Mouse (Mus musculus): ENCODE measurements around the gene Plekha5. TPM values are rescaled to one million over a fixed set of nuclear protein-coding genes. Genes with fewer than 3 reads are reported as not detected.
"Not testable (repeated sequence)": the region's sequence is repeated elsewhere in the genome, so short reads cannot be mapped to it uniquely, and the experiment has no call there.

Plekha5 gene
- polyA plus RNA-seq, 1 experiment from 2014 or later: 35.5 TPM

- H3K9ac ChIP-seq (ENCODE audit: low read length): no peak overlapping the region
- no peaks in the 10 kb centered on the region for H3K27me3 ChIP-seq (ENCODE audit: control insufficient read depth, insufficient read depth, low read depth, low read length)
- peaks cover 14% of the 10 kb centered on the region for H3K4me1 ChIP-seq (replicated peaks; ENCODE audit: control insufficient read depth, insufficient read depth, low read length)
- WGBS: 43% methylated on average over 5 of the region's 5 CpGs
- no peak overlapping the region for H3K4me2 ChIP-seq (ENCODE audit: low read depth, low read length)
- no peaks in the 10 kb centered on the region for H3K36me3 ChIP-seq (ENCODE audit: control insufficient read depth, insufficient read depth, low read length)
- no peak overlapping the region for H3K27ac ChIP-seq (ENCODE audit: low read length)
- no peak overlapping the region for H3K4me3 ChIP-seq (ENCODE audit: low read length)
- ATAC-seq (ENCODE audit: low read depth): no peak
- no peaks in the 10 kb centered on the region for H3K9me3 ChIP-seq (ENCODE audit: control insufficient read depth, low read length)
Measured at GRCm38 (mm10) chr6:140521832-140522231, 98.0 kb downstream of the Plekha5 start.

DNA sequence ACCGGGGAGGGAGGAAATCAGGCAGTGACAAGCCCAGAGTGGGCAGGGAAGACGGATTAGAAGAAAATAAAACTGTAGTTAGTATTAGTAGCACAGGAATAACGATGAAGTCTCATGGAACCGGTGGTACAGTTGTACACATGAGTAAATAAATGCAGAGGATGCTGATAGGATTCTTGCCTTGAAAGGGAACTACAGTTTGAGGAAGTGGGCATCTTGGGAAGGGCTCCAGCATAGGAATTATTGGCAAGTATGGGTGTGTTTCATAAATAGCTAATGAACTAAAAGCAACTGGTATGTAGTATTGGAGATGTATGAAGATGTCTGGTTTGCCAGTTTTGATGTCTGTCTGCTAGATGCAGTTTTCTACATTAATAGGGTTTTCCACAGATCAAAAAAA, 99.7 kb downstream of the Plekha5 start:
- no peaks in the 10 kb centered on the region for H3K36me3 ChIP-seq (ENCODE audit: control insufficient read depth, insufficient read depth, low read length)
- H3K9ac ChIP-seq (ENCODE audit: low read length): no peak overlapping the region
- no peak overlapping the region for H3K4me3 ChIP-seq (ENCODE audit: low read length)
- ATAC-seq (ENCODE audit: low read depth): no peak
- no peak overlapping the region for H3K4me2 ChIP-seq (ENCODE audit: low read depth, low read length)
- no peak overlapping the region for H3K27ac ChIP-seq (ENCODE audit: low read length)
- WGBS: 77% methylated on average over 4 of the region's 4 CpGs
- no peaks in the 10 kb centered on the region for H3K27me3 ChIP-seq (ENCODE audit: control insufficient read depth, insufficient read depth, low read depth, low read length)
- peaks cover 14% of the 10 kb centered on the region for H3K4me1 ChIP-seq (replicated peaks; ENCODE audit: control insufficient read depth, insufficient read depth, low read length)
- H3K9me3 ChIP-seq (ENCODE audit: control insufficient read depth, low read length): no peaks in the 10 kb centered on the region

- no peak for ATAC-seq (ENCODE audit: low read depth)
- peaks cover 11% of the 10 kb centered on the region for H3K36me3 ChIP-seq (ENCODE audit: control insufficient read depth, insufficient read depth, low read length)
- H3K4me3 ChIP-seq (ENCODE audit: low read length): no peak overlapping the region
- no peak overlapping the region for H3K4me2 ChIP-seq (ENCODE audit: low read depth, low read length)
- H3K9me3 ChIP-seq (ENCODE audit: control insufficient read depth, low read length): no peaks in the 10 kb centered on the region
- no peak overlapping the region for H3K9ac ChIP-seq (ENCODE audit: low read length)
- no peak overlapping the region for H3K27ac ChIP-seq (ENCODE audit: low read length)
- no peaks in the 10 kb centered on the region for H3K27me3 ChIP-seq (ENCODE audit: control insufficient read depth, insufficient read depth, low read depth, low read length)
- 78% methylated on average over 6 of the region's 6 CpGs for WGBS
- no peaks in the 10 kb centered on the region for H3K4me1 ChIP-seq (replicated peaks; ENCODE audit: control insufficient read depth, insufficient read depth, low read length)
Measured at GRCm38 (mm10) chr6:140528414-140528813, 104.6 kb downstream of the Plekha5 start.

GRCm38 (mm10) chr6:140532858-140533257, 109.0 kb downstream of the Plekha5 start:
- 92% methylated on average over 1 of the region's 1 CpGs for WGBS
- H3K9ac ChIP-seq (ENCODE audit: low read length); H3K4me2 ChIP-seq (ENCODE audit: low read depth, low read length); H3K27me3 ChIP-seq (ENCODE audit: control insufficient read depth, insufficient read depth, low read depth, low read length); H3K4me1 ChIP-seq (replicated peaks; ENCODE audit: control insufficient read depth, insufficient read depth, low read length); H3K9me3 ChIP-seq (ENCODE audit: control insufficient read depth, low read length); ATAC-seq (ENCODE audit: low read depth); H3K27ac ChIP-seq (ENCODE audit: low read length); H3K4me3 ChIP-seq (ENCODE audit: low read length): not testable (repeated sequence)
- peaks cover 20% of the 10 kb centered on the region for H3K36me3 ChIP-seq (ENCODE audit: control insufficient read depth, insufficient read depth, low read length)

DNA sequence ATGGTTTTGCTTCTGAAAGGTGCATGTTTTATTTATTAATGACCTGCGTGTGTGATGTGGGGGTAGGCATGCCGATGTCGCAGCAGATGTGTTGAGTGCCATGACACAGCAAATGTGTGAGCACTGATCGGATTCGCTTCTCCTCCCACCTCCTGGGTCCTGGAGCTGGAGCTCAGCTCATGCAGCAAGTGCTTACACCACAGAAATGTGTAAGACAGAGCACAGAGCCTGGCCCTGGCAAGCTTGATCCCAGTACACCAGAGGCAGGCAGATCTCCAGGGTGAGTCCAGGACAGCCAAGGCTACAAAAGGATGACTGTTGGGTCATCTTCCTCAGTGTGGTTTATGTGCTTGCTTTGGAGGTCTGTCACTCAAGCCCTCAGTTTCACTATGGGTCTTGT, 109.8 kb downstream of the Plekha5 start:
- no peak overlapping the region for H3K27ac ChIP-seq (ENCODE audit: low read length)
- H3K9me3 ChIP-seq (ENCODE audit: control insufficient read depth, low read length): no peaks in the 10 kb centered on the region
- no peak overlapping the region for H3K9ac ChIP-seq (ENCODE audit: low read length)
- H3K36me3 ChIP-seq (ENCODE audit: control insufficient read depth, insufficient read depth, low read length): peaks cover 21% of the 10 kb centered on the region
- H3K27me3 ChIP-seq (ENCODE audit: control insufficient read depth, insufficient read depth, low read depth, low read length): no peaks in the 10 kb centered on the region
- H3K4me3 ChIP-seq (ENCODE audit: low read length): no peak overlapping the region
- H3K4me2 ChIP-seq (ENCODE audit: low read depth, low read length): no peak overlapping the region
- no peaks in the 10 kb centered on the region for H3K4me1 ChIP-seq (replicated peaks; ENCODE audit: control insufficient read depth, insufficient read depth, low read length)
- 88% methylated on average over 5 of the region's 5 CpGs for WGBS
- ATAC-seq (ENCODE audit: low read depth): no peak

- Histone ChIP-seq H3K27ac (ENCODE audit: low read length) (no peak overlapping the region), H3K9ac (ENCODE audit: low read length) (no peak overlapping the region), H3K27me3 (ENCODE audit: control insufficient read depth, insufficient read depth, low read depth, low read length) (no peaks in the 10 kb centered on the region), H3K4me1 (replicated peaks; ENCODE audit: control insufficient read depth, insufficient read depth, low read length) (no peaks in the 10 kb centered on the region), H3K9me3 (ENCODE audit: control insufficient read depth, low read length) (no peaks in the 10 kb centered on the region; the same call in 1 of the 2 replicates), H3K36me3 (ENCODE audit: control insufficient read depth, insufficient read depth, low read length) (peaks cover 25% of the 10 kb centered on the region), H3K4me2 (ENCODE audit: low read depth, low read length) (no peak overlapping the region), H3K4me3 (ENCODE audit: low read length) (no peak overlapping the region)
- ATAC-seq (ENCODE audit: low read depth): no peak
- 67% methylated on average over 8 of the region's 8 CpGs for WGBS
Measured at GRCm38 (mm10) chr6:140535504-140535903, 111.7 kb downstream of the Plekha5 start.

DNA sequence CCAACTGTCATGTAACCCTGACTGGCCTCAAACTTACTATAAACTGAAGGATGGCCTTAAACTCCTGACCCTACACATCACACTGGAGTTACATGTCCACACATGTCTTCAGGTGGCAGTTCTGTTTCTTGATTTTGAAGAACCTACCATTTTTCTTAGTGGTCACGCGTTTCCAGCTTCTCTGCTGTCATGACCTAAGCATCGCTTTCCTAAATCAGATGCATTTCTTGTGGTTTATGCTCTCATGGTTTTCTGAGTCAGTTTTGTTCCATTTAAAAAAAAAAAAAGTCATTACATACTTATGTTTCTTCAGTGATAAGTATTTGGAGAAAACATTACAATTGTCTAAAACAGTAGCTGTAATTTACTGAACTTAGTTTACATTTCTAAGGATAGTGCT, 118.1 kb downstream of the Plekha5 start:
- H3K4me1 ChIP-seq (replicated peaks; ENCODE audit: control insufficient read depth, insufficient read depth, low read length): peaks cover 2% of the 10 kb centered on the region; the same call in 1 of the 2 replicates
- no peak overlapping the region for H3K4me3 ChIP-seq (ENCODE audit: low read length)
- H3K27ac ChIP-seq (ENCODE audit: low read length): no peak overlapping the region
- no peaks in the 10 kb centered on the region for H3K27me3 ChIP-seq (ENCODE audit: control insufficient read depth, insufficient read depth, low read depth, low read length)
- no peak overlapping the region for H3K9ac ChIP-seq (ENCODE audit: low read length)
- no peak for ATAC-seq (ENCODE audit: low read depth)
- WGBS: 89% methylated on average over 3 of the region's 3 CpGs
- H3K36me3 ChIP-seq (ENCODE audit: control insufficient read depth, insufficient read depth, low read length): peaks cover 23% of the 10 kb centered on the region; the same call in 1 of the 2 replicates
- no peaks in the 10 kb centered on the region; the same call in 1 of the 2 replicates for H3K9me3 ChIP-seq (ENCODE audit: control insufficient read depth, low read length)
- H3K4me2 ChIP-seq (ENCODE audit: low read depth, low read length): no peak overlapping the region

- Histone ChIP-seq H3K9ac (ENCODE audit: low read length) (no peak overlapping the region), H3K9me3 (ENCODE audit: control insufficient read depth, low read length) (no peaks in the 10 kb centered on the region; the same call in 1 of the 2 replicates), H3K4me3 (ENCODE audit: low read length) (no peak overlapping the region), H3K4me2 (ENCODE audit: low read depth, low read length) (no peak overlapping the region), H3K27me3 (ENCODE audit: control insufficient read depth, insufficient read depth, low read depth, low read length) (no peaks in the 10 kb centered on the region), H3K27ac (ENCODE audit: low read length) (no peak overlapping the region), H3K36me3 (ENCODE audit: control insufficient read depth, insufficient read depth, low read length) (peaks cover 23% of the 10 kb centered on the region; the same call in 1 of the 2 replicates), H3K4me1 (replicated peaks; ENCODE audit: control insufficient read depth, insufficient read depth, low read length) (peaks cover 3% of the 10 kb centered on the region; the same call in 1 of the 2 replicates)
- 62% methylated on average over 11 of the region's 11 CpGs for WGBS
- no peak for ATAC-seq (ENCODE audit: low read depth)
Measured at GRCm38 (mm10) chr6:140543005-140543794, 119.3 kb downstream of the Plekha5 start.

DNA sequence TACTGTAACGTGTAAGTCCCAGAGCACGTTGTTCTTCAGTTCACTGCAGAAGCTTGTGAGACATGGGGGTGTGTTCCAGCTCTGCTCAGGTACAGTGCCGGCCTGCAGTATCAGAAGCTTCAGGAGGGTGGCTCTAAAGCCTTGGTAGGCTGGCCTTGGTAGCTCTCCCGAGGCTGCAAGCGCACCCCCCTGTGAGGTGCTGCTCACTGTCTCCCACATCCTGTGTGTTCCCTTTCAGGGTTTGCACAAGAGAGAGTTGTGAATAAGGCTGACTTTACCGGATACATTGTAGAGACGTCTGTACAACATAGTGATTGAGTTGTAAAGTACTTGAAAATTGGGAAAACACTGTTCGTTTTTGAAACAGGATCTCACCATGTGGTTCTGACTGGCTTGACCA, 122.2 kb downstream of the Plekha5 start:
- ATAC-seq (ENCODE audit: low read depth): no peak
- H3K9ac ChIP-seq (ENCODE audit: low read length): no peak overlapping the region
- H3K27ac ChIP-seq (ENCODE audit: low read length): no peak overlapping the region

More for the DNA sequence above, 122.2 kb downstream of the Plekha5 start:
- H3K27me3 ChIP-seq (ENCODE audit: control insufficient read depth, insufficient read depth, low read depth, low read length): no peaks in the 10 kb centered on the region
- no peaks in the 10 kb centered on the region for H3K9me3 ChIP-seq (ENCODE audit: control insufficient read depth, low read length)
- peaks cover 18% of the 10 kb centered on the region; the same call in 1 of the 2 replicates for H3K36me3 ChIP-seq (ENCODE audit: control insufficient read depth, insufficient read depth, low read length)
- H3K4me1 ChIP-seq (replicated peaks; ENCODE audit: control insufficient read depth, insufficient read depth, low read length): peaks cover 3% of the 10 kb centered on the region; the same call in 1 of the 2 replicates
- H3K4me2 ChIP-seq (ENCODE audit: low read depth, low read length): no peak overlapping the region
- no peak overlapping the region for H3K4me3 ChIP-seq (ENCODE audit: low read length)
- WGBS: 76% methylated on average over 8 of the region's 8 CpGs
